Mouse (Mus musculus): ENCODE results near the gene Obp2a. TPM values are rescaled to one million over a fixed set of nuclear protein-coding genes. Genes with fewer than 3 reads are reported as not detected.

The Obp2a gene
- polyA plus RNA-seq, 1 experiment from 2014 or later, result not detected

- Histone ChIP-seq H3K4me2 (ENCODE audit: low read length) (no peak overlapping the region), H3K4me1 (ENCODE audit: control insufficient read depth in 2 of 2, insufficient read depth in 2 of 2, low read length in 2 of 2) (no peaks in the 10 kb centered on the region), H3K9ac (ENCODE audit: low read length) (no peak overlapping the region), H3K27me3 (ENCODE audit: control insufficient read depth, insufficient read depth, low read length) (no peaks in the 10 kb centered on the region), H3K9me3 (ENCODE audit: control insufficient read depth, low read length) (no peaks in the 10 kb centered on the region), H3K36me3 (ENCODE audit: control insufficient read depth, insufficient read depth, low read length) (no peaks in the 10 kb centered on the region), H3K4me3 (ENCODE audit: control insufficient read depth in 1 of 2, insufficient read depth in 1 of 2, low read depth in 1 of 2, low read length in 2 of 2) (no peak overlapping the region), H3K27ac (replicated peaks in 1 of 2; ENCODE audit: control insufficient read depth in 1 of 2, insufficient read depth in 1 of 2, low read depth in 2 of 2, low read length in 2 of 2) (no peak overlapping the region)
- ATAC-seq (ENCODE audit: insufficient number of reproducible peaks, insufficient read depth, low FRiP score, low read depth), result no peak
Observed at GRCm38 (mm10) chr2:25694605-25695004, 5.2 kb upstream of the Obp2a start.

DNA sequence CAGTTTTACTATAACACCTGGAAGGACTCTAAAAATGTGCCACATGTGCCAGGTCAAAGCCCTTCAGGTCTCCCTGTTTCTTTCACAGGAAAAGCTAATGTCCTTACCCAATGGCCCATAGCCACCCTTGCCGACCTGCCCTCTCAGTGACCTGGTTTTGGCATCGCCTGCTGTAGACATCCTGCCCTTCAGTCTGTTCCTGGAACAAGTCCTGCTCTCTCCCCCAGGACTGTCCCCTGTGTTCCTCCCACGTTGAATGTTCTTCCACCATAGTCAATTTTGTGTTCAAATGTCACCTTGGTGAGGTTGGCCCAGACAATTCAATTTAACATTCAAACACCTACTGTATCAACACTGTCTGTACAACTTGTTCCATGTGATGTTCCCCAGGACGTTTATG is 2.9 kb upstream of the Obp2a start:
- Histone ChIP-seq H3K9me3 (ENCODE audit: control insufficient read depth, low read length) (no peaks in the 10 kb centered on the region), H3K9ac (ENCODE audit: low read length) (no peak overlapping the region), H3K36me3 (ENCODE audit: control insufficient read depth, insufficient read depth, low read length) (no peaks in the 10 kb centered on the region), H3K4me3 (ENCODE audit: control insufficient read depth in 1 of 2, insufficient read depth in 1 of 2, low read depth in 1 of 2, low read length in 2 of 2) (no peak overlapping the region), H3K27ac (replicated peaks in 1 of 2; ENCODE audit: control insufficient read depth in 1 of 2, insufficient read depth in 1 of 2, low read depth in 2 of 2, low read length in 2 of 2) (no peak overlapping the region), H3K4me1 (ENCODE audit: control insufficient read depth in 2 of 2, insufficient read depth in 2 of 2, low read length in 2 of 2) (no peaks in the 10 kb centered on the region), H3K4me2 (ENCODE audit: low read length) (no peak overlapping the region), H3K27me3 (ENCODE audit: control insufficient read depth, insufficient read depth, low read length) (no peaks in the 10 kb centered on the region)
- WGBS, result 55% methylated on average over 4 of the region's 4 CpGs
- ATAC-seq (ENCODE audit: insufficient number of reproducible peaks, insufficient read depth, low FRiP score, low read depth), result no peak

DNA sequence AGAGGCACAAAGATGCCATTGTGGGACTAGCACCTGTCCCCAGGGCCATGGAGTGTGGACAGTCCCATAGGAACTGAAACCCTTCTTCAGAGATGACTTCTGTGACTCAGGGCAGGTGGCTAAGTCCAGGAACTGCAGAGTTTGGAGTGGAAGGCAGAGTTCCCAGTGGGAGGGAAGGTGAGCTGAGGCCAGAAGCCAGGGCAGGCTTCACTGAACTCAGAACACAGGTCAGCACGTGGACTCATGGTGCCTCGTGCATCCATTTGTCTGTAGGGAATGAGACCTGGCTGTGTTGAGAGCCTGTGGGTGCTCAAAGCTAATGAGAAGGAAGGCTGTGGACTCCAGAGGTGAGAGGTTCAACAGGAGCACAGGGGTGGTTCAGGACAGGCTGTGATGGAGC is 1.1 kb upstream of the Obp2a start:
- Histone ChIP-seq H3K9me3 (ENCODE audit: control insufficient read depth, low read length) (no peaks in the 10 kb centered on the region), H3K36me3 (ENCODE audit: control insufficient read depth, insufficient read depth, low read length) (no peaks in the 10 kb centered on the region), H3K27me3 (ENCODE audit: control insufficient read depth, insufficient read depth, low read length) (no peaks in the 10 kb centered on the region), H3K27ac (replicated peaks in 1 of 2; ENCODE audit: control insufficient read depth in 1 of 2, insufficient read depth in 1 of 2, low read depth in 2 of 2, low read length in 2 of 2) (no peak overlapping the region), H3K9ac (ENCODE audit: low read length) (no peak overlapping the region), H3K4me1 (ENCODE audit: control insufficient read depth in 2 of 2, insufficient read depth in 2 of 2, low read length in 2 of 2) (no peaks in the 10 kb centered on the region; a peak in 1 of 4 replicates), H3K4me2 (ENCODE audit: low read length) (no peak overlapping the region), H3K4me3 (ENCODE audit: control insufficient read depth in 1 of 2, insufficient read depth in 1 of 2, low read depth in 1 of 2, low read length in 2 of 2) (no peak overlapping the region)
- no peak for ATAC-seq (ENCODE audit: insufficient number of reproducible peaks, insufficient read depth, low FRiP score, low read depth)
- 84% methylated on average over 2 of the region's 2 CpGs for WGBS

- Histone ChIP-seq H3K9ac (ENCODE audit: low read length) (no peak overlapping the region), H3K36me3 (ENCODE audit: control insufficient read depth, insufficient read depth, low read length) (no peaks in the 10 kb centered on the region), H3K27me3 (ENCODE audit: control insufficient read depth, insufficient read depth, low read length) (no peaks in the 10 kb centered on the region), H3K4me1 (ENCODE audit: control insufficient read depth in 2 of 2, insufficient read depth in 2 of 2, low read length in 2 of 2) (no peaks in the 10 kb centered on the region; a peak in 1 of 4 replicates), H3K27ac (replicated peaks in 1 of 2; ENCODE audit: control insufficient read depth in 1 of 2, insufficient read depth in 1 of 2, low read depth in 2 of 2, low read length in 2 of 2) (no peak overlapping the region), H3K4me2 (ENCODE audit: low read length) (no peak overlapping the region), H3K4me3 (ENCODE audit: control insufficient read depth in 1 of 2, insufficient read depth in 1 of 2, low read depth in 1 of 2, low read length in 2 of 2) (no peak overlapping the region), H3K9me3 (ENCODE audit: control insufficient read depth, low read length) (no peaks in the 10 kb centered on the region)
- 66% methylated on average over 5 of the region's 5 CpGs for WGBS
- ATAC-seq (ENCODE audit: insufficient number of reproducible peaks, insufficient read depth, low FRiP score, low read depth), result no peak
Observed at GRCm38 (mm10) chr2:25701001-25701400, 1.2 kb downstream of the Obp2a start.

GRCm38 (mm10) chr2:25703706-25704105 is 3.9 kb downstream of the Obp2a start:
- Histone ChIP-seq H3K4me1 (ENCODE audit: control insufficient read depth in 2 of 2, insufficient read depth in 2 of 2, low read length in 2 of 2) (peaks cover 0 to 3% of the 10 kb centered on the region in 2 experiments; a peak in 2 of 4 replicates), H3K27ac (replicated peaks in 1 of 2; ENCODE audit: control insufficient read depth in 1 of 2, insufficient read depth in 1 of 2, low read depth in 2 of 2, low read length in 2 of 2) (no peak overlapping the region), H3K9ac (ENCODE audit: low read length) (no peak overlapping the region), H3K36me3 (ENCODE audit: control insufficient read depth, insufficient read depth, low read length) (no peaks in the 10 kb centered on the region), H3K4me3 (ENCODE audit: control insufficient read depth in 1 of 2, insufficient read depth in 1 of 2, low read depth in 1 of 2, low read length in 2 of 2) (no peak overlapping the region), H3K4me2 (ENCODE audit: low read length) (no peak overlapping the region), H3K9me3 (ENCODE audit: control insufficient read depth, low read length) (no peaks in the 10 kb centered on the region), H3K27me3 (ENCODE audit: control insufficient read depth, insufficient read depth, low read length) (no peaks in the 10 kb centered on the region)
- no peak for ATAC-seq (ENCODE audit: insufficient number of reproducible peaks, insufficient read depth, low FRiP score, low read depth)
- 25% methylated on average over 4 of the region's 4 CpGs for WGBS

GRCm38 (mm10) chr2:25706643-25707481 is 7.0 kb downstream of the Obp2a start, which contains the start of gene Bmyc:
Bmyc (plus strand) TSS chr2:25706739.
- H3K9me3 ChIP-seq (ENCODE audit: control insufficient read depth, low read length), result no peaks in the 10 kb centered on the region
- peak within 1 kb of the TSS; percentile 18 to 65 for H3K27ac ChIP-seq (replicated peaks in 1 of 2; ENCODE audit: control insufficient read depth in 1 of 2, insufficient read depth in 1 of 2, low read depth in 2 of 2, low read length in 2 of 2)
- H3K4me3 ChIP-seq (ENCODE audit: control insufficient read depth in 1 of 2, insufficient read depth in 1 of 2, low read depth in 1 of 2, low read length in 2 of 2), result peak within 1 kb of the TSS; percentile 71 to 81
- H3K27me3 ChIP-seq (ENCODE audit: control insufficient read depth, insufficient read depth, low read length), result no peaks in the 10 kb centered on the region
- H3K4me1 ChIP-seq (ENCODE audit: control insufficient read depth in 2 of 2, insufficient read depth in 2 of 2, low read length in 2 of 2), result peaks cover 0 to 3% of the 10 kb centered on the region in 2 experiments; a peak in 2 of 4 replicates
- ATAC-seq (ENCODE audit: insufficient number of reproducible peaks, insufficient read depth, low FRiP score, low read depth), result peak; percentile 87
- peak within 1 kb of the TSS; percentile 86 for H3K9ac ChIP-seq (ENCODE audit: low read length)
- peak within 1 kb of the TSS; percentile 99 for H3K4me2 ChIP-seq (ENCODE audit: low read length)
- WGBS, result under 1% methylated on average over 78 of the region's 78 CpGs
- H3K36me3 ChIP-seq (ENCODE audit: control insufficient read depth, insufficient read depth, low read length), result no peaks in the 10 kb centered on the region

DNA sequence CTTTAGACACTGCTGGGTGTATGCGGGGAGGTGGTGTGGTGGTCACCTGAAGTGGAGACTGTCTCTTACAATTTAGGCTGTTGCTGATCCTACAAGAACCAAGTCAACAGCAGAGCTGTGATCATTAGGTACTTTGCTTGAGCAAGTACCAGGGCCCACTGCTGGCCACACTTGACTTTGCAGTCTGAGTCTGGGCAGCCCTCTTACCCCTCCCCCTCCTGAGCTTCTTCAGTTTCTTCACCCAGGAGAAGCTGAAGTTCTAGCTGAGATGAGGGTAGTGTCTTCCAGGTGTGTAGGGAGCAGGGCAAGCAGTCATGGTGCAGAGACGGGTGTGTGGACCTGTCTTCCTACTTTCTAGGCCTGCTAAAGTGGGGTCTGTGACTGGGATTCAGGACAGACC is 8.3 kb downstream of the Obp2a start:
- Histone ChIP-seq H3K27ac (replicated peaks in 1 of 2; ENCODE audit: control insufficient read depth in 1 of 2, insufficient read depth in 1 of 2, low read depth in 2 of 2, low read length in 2 of 2) (no peak overlapping the region), H3K36me3 (ENCODE audit: control insufficient read depth, insufficient read depth, low read length) (no peaks in the 10 kb centered on the region), H3K27me3 (ENCODE audit: control insufficient read depth, insufficient read depth, low read length) (no peaks in the 10 kb centered on the region), H3K4me2 (ENCODE audit: low read length) (peak overlapping the region; percentile 32), H3K4me1 (ENCODE audit: control insufficient read depth in 2 of 2, insufficient read depth in 2 of 2, low read length in 2 of 2) (peaks cover 0 to 3% of the 10 kb centered on the region in 2 experiments; a peak in 2 of 4 replicates), H3K9ac (ENCODE audit: low read length) (no peak overlapping the region; the same call in 1 of the 2 replicates), H3K4me3 (ENCODE audit: control insufficient read depth in 1 of 2, insufficient read depth in 1 of 2, low read depth in 1 of 2, low read length in 2 of 2) (no peak overlapping the region; a peak in 1 of 4 replicates), H3K9me3 (ENCODE audit: control insufficient read depth, low read length) (no peaks in the 10 kb centered on the region)
- no peak for ATAC-seq (ENCODE audit: insufficient number of reproducible peaks, insufficient read depth, low FRiP score, low read depth)
- WGBS, result 81% methylated on average over 2 of the region's 2 CpGs
